16 mouse cellular contexts compared by ENCODE assay signal in genomic region chr9:47803531-47804105, GRCm38 (mm10).
DNase-seq lines count a peak whose midpoint lies in the region; ATAC-seq and TF ChIP-seq lines count a peak whose summit lies in the region.
"Had no signal": no experiment of that assay in that cellular context is flagged by ENCODE, and none has a peak within 500 bp of the region (broad histone marks: within the 10 kb centered on the region; RNA-seq: fewer than 3 reads in every experiment).

No protein-coding gene starts in this region.

- no peaks in the 10 kb centered on the region for H3K27me3 ChIP-seq in heart, embryonic 10.5 days (ENCODE audit: insufficient read depth, poor library complexity, severe bottlenecking)
- H3K27me3 ChIP-seq in forebrain, postnatal 0 days (ENCODE audit: insufficient read depth, low read length): no peaks in the 10 kb centered on the region
- H3K27me3 ChIP-seq in midbrain, embryonic 14.5 days (ENCODE audit: control insufficient read depth, insufficient read depth, low read length): no peaks in the 10 kb centered on the region
- H3K27me3 ChIP-seq: embryonic facial prominence, embryonic 15.5 days; limb, embryonic 13.5 days; midbrain, embryonic 12.5 days had no signal

- 0 out of 2 replicates have a peak overlapping the region, but pooled peaks have one; percentile 52 for H3K27ac ChIP-seq in heart, embryonic 10.5 days
- peak overlapping the region; percentile 64; the same call in 1 of the 2 replicates for H3K27ac ChIP-seq in ES-E14 (ENCODE audit: insufficient read depth, low read depth, low read length, poor library complexity, severe bottlenecking)
- H3K27ac ChIP-seq in forebrain, postnatal 0 days (ENCODE audit: low read depth, low read length): peak overlapping the region; percentile 5; the same call in 1 of the 2 replicates
- peak overlapping the region; percentile 43 for H3K27ac ChIP-seq in midbrain, embryonic 14.5 days (replicated peaks; ENCODE audit: low read depth, low read length)
- H3K27ac ChIP-seq: embryonic facial prominence, embryonic 15.5 days; limb, embryonic 13.5 days; midbrain, embryonic 12.5 days had no signal

- 30% methylated on average over 13 of the region's 13 CpGs for WGBS in heart, embryonic 10.5 days
- WGBS in forebrain, postnatal 0 days: 41% methylated on average over 13 of the region's 13 CpGs
- WGBS in midbrain, embryonic 14.5 days: 35% methylated on average over 13 of the region's 13 CpGs

- H3K4me2 ChIP-seq in forebrain, postnatal 0 days (ENCODE audit: low read depth): no peak overlapping the region
- H3K4me2 ChIP-seq in midbrain, embryonic 14.5 days (ENCODE audit: low read length): no peak overlapping the region
- H3K4me2 ChIP-seq: embryonic facial prominence, embryonic 15.5 days; limb, embryonic 13.5 days; lung, embryonic 14.5 days; midbrain, embryonic 12.5 days had no signal

- peaks cover 12% of the 10 kb centered on the region for H3K36me3 ChIP-seq in heart, embryonic 10.5 days
- peaks cover 8% of the 10 kb centered on the region; the same call in 1 of the 2 replicates for H3K36me3 ChIP-seq in ES-E14 (ENCODE audit: control insufficient read depth, insufficient read depth, low read length, poor library complexity, severe bottlenecking)
- H3K36me3 ChIP-seq in forebrain, postnatal 0 days (ENCODE audit: insufficient read depth): peaks cover 13% of the 10 kb centered on the region
- H3K36me3 ChIP-seq in midbrain, embryonic 14.5 days (ENCODE audit: control insufficient read depth, insufficient read depth, low read length): peaks cover 5% of the 10 kb centered on the region; the same call in 1 of the 2 replicates
- H3K36me3 ChIP-seq: embryonic facial prominence, embryonic 15.5 days had no signal

- ATAC-seq in forebrain, postnatal 0 days: no peak
- no peak for ATAC-seq in midbrain, embryonic 14.5 days (ENCODE audit: low FRiP score, low TSS enrichment)
- ATAC-seq: intestine, postnatal 0 days had no signal

- H3K4me3 ChIP-seq in heart, embryonic 10.5 days: no peak overlapping the region
- no peak overlapping the region for H3K4me3 ChIP-seq in ES-E14 (ENCODE audit: insufficient read depth in 1 of 2, low read depth in 1 of 2, low read length in 2 of 2, poor library complexity in 1 of 2, severe bottlenecking in 1 of 2)
- no peak overlapping the region for H3K4me3 ChIP-seq in forebrain, postnatal 0 days (ENCODE audit: low read depth, low read length)
- no peak overlapping the region for H3K4me3 ChIP-seq in midbrain, embryonic 14.5 days (replicated peaks; ENCODE audit: low read depth, low read length)
- H3K4me3 ChIP-seq: embryonic facial prominence, embryonic 15.5 days; limb, embryonic 13.5 days; midbrain, embryonic 12.5 days had no signal

- intact Hi-C loops in heart, postnatal 36 days (cut with DNase I): no loop called here

- H3K9ac ChIP-seq in ES-E14 (ENCODE audit: insufficient read depth, low read depth, low read length, poor library complexity, severe bottlenecking): peak overlapping the region; percentile 43; the same call in 1 of the 2 replicates
- H3K9ac ChIP-seq in forebrain, postnatal 0 days: no peak overlapping the region
- H3K9ac ChIP-seq in midbrain, embryonic 14.5 days (replicated peaks; ENCODE audit: low read length): 0 out of 2 replicates have a peak overlapping the region, but pooled peaks have one; percentile 1
- H3K9ac ChIP-seq: embryonic facial prominence, embryonic 15.5 days; limb, embryonic 13.5 days; lung, embryonic 14.5 days; midbrain, embryonic 12.5 days had no signal

- no peak for TF ChIP-seq CTCF in forebrain, postnatal 0 days (IDR thresholded peaks at IDR 0.05; ENCODE audit: low read depth)

- peaks cover 25% of the 10 kb centered on the region for H3K4me1 ChIP-seq in heart, embryonic 10.5 days
- peaks cover 7 to 14% of the 10 kb centered on the region in 2 experiments for H3K4me1 ChIP-seq in ES-E14 (ENCODE audit: control insufficient read depth in 2 of 2, insufficient read depth in 2 of 2, low read length in 2 of 2, poor library complexity in 1 of 2)
- H3K4me1 ChIP-seq in forebrain, postnatal 0 days (ENCODE audit: insufficient read depth): no peaks in the 10 kb centered on the region
- peaks cover 11% of the 10 kb centered on the region for H3K4me1 ChIP-seq in midbrain, embryonic 14.5 days (ENCODE audit: control insufficient read depth, insufficient read depth, low read length)

- no peak for DNase-seq in heart, embryonic 10.5 days (ENCODE audit: low spot score)
- DNase-seq in heart, postnatal 36 days: no peak
- DNase-seq in ES-E14 (ENCODE audit: low read depth, low spot score): peak; percentile 46
- DNase-seq in forebrain, postnatal 0 days: no peak
- DNase-seq in midbrain, embryonic 14.5 days: peak; percentile 40
- no peak for DNase-seq in frontal cortex, postnatal 10 days (ENCODE audit: low spot score in 2 of 2)
- DNase-seq in cerebellum, postnatal 25 days: no peak
- no peak for DNase-seq in adrenal gland, postnatal 4 days (ENCODE audit: low spot score in 2 of 2)
- DNase-seq: adrenal gland, postnatal 14 days; cerebellum, adult 9-11 months; gastrocnemius, postnatal 10 days; lung, embryonic 14.5 days had no signal

- no peaks in the 10 kb centered on the region for H3K9me3 ChIP-seq in heart, embryonic 10.5 days
- H3K9me3 ChIP-seq in ES-E14 (ENCODE audit: control insufficient read depth, insufficient read depth, low read depth, low read length): no peaks in the 10 kb centered on the region
- no peaks in the 10 kb centered on the region for H3K9me3 ChIP-seq in forebrain, postnatal 0 days (ENCODE audit: low read length)
- H3K9me3 ChIP-seq in midbrain, embryonic 14.5 days (ENCODE audit: control insufficient read depth, low read length): no peaks in the 10 kb centered on the region
- H3K9me3 ChIP-seq: embryonic facial prominence, embryonic 15.5 days; limb, embryonic 13.5 days; midbrain, embryonic 12.5 days had no signal

- in situ Hi-C loops in ES-E14 (cut with MboI; ENCODE audit: low sequenced_read_pairs in 2 of 2, unreplicated experiment in 2 of 2): no loop called here

TF ChIP-seq in ES-E14, 5 proteins besides CTCF, POLR2A, EP300 and RAD21:
- TF ChIP-seq MAFK (IDR thresholded peaks at IDR 0.05; ENCODE audit: insufficient read depth, low read depth, low read length) (no peak), ZNF384 (IDR thresholded peaks at IDR 0.05; ENCODE audit: low read depth, low read length) (no peak), CHD2 (IDR thresholded peaks at IDR 0.05; ENCODE audit: low read depth, low read length) (no peak; the same call in 1 of the 2 replicates), HCFC1 (IDR thresholded peaks at IDR 0.05; ENCODE audit: borderline replicate concordance, insufficient read depth, low read length) (no peak), ZC3H11A (IDR thresholded peaks at IDR 0.05; ENCODE audit: borderline replicate concordance, low read depth, low read length) (no peak)
TF ChIP-seq in ES-E14: peak in this region for 0.

Comparison
In these comparisons a context has a peak if more than half of its experiments do, and no peak if none do; other contexts are left out.
1. DNase-seq: peak in ES-E14 (single experiment) and midbrain, embryonic 14.5 days (single experiment); none in heart, embryonic 10.5 days (single experiment), heart, postnatal 36 days (0 of 2), forebrain, postnatal 0 days (single experiment), frontal cortex, postnatal 10 days (0 of 2), cerebellum, postnatal 25 days (0 of 2) and adrenal gland, postnatal 4 days (0 of 2).
2. H3K27ac ChIP-seq: peak in every context shown above with its lines; median percentile 64 in ES-E14; 52 in heart, embryonic 10.5 days; 43 in midbrain, embryonic 14.5 days; 5 in forebrain, postnatal 0 days.